Mouse (Mus musculus) lung, postnatal 10 days (tissue): ENCODE measurements around the gene Ston2.

ENCODE experiments used
- DNase-seq: peaks from one replicate; pipeline ENCODE4 v3.0.0; 2021

Gene Ston2

GRCm38 (mm10) chr12:91787959-91788437, at the start of gene Ston2:
Gene Ston2, minus strand, starts transcription at chr12:91788387.
- DNase-seq, result no peak

GRCm38 (mm10) chr12:91837401-91838065, 49.3 kb upstream of the Ston2 start:
- no peak for DNase-seq

- DNase-seq, result no peak
Measured at GRCm38 (mm10) chr12:91833939-91834333, 45.7 kb upstream of the Ston2 start.

GRCm38 (mm10) chr12:91833237-91833938, 45.2 kb upstream of the Ston2 start:
- no peak for DNase-seq

GRCm38 (mm10) chr12:91831410-91831809, 43.2 kb upstream of the Ston2 start:
- DNase-seq, result no peak

- DNase-seq, result no peak
Measured at GRCm38 (mm10) chr12:91820461-91820860, 32.3 kb upstream of the Ston2 start.

- no peak for DNase-seq
Measured at GRCm38 (mm10) chr12:91818726-91819125, 30.5 kb upstream of the Ston2 start.

GRCm38 (mm10) chr12:91815990-91816389, 27.8 kb upstream of the Ston2 start:
- DNase-seq, result peak; percentile 66

GRCm38 (mm10) chr12:91815552-91815951, 27.4 kb upstream of the Ston2 start:
- DNase-seq, result no peak

GRCm38 (mm10) chr12:91808911-91809310, 20.7 kb upstream of the Ston2 start:
- DNase-seq, result no peak

- no peak for DNase-seq
Measured at GRCm38 (mm10) chr12:91807761-91808160, 19.6 kb upstream of the Ston2 start.

- no peak for DNase-seq
Measured at GRCm38 (mm10) chr12:91807095-91807494, 18.9 kb upstream of the Ston2 start.

- no peak for DNase-seq
Measured at GRCm38 (mm10) chr12:91804262-91804661, 16.1 kb upstream of the Ston2 start.

- DNase-seq, result no peak
Measured at GRCm38 (mm10) chr12:91803207-91803932, 15.2 kb upstream of the Ston2 start.

- DNase-seq, result no peak
Measured at GRCm38 (mm10) chr12:91802586-91803206, 14.5 kb upstream of the Ston2 start.

GRCm38 (mm10) chr12:91800861-91801385, 12.7 kb upstream of the Ston2 start:
- DNase-seq, result no peak

GRCm38 (mm10) chr12:91799821-91800335, 11.7 kb upstream of the Ston2 start:
- no peak for DNase-seq

GRCm38 (mm10) chr12:91799379-91799773, 11.2 kb upstream of the Ston2 start:
- DNase-seq, result peak; percentile 27

GRCm38 (mm10) chr12:91798720-91799378, 10.7 kb upstream of the Ston2 start:
- peak; percentile 9 for DNase-seq

- DNase-seq, result peak; percentile 64
Measured at GRCm38 (mm10) chr12:91796774-91797173, 8.6 kb upstream of the Ston2 start.

GRCm38 (mm10) chr12:91793266-91793665, 5.1 kb upstream of the Ston2 start:
- no peak for DNase-seq

- no peak for DNase-seq
Measured at GRCm38 (mm10) chr12:91791822-91792221, 3.6 kb upstream of the Ston2 start.
